Mouse (Mus musculus): ENCODE data around the gene Ddit4. TPM values are rescaled to one million over a fixed set of nuclear protein-coding genes. Genes with fewer than 3 reads are reported as not detected.

The Ddit4 gene
- total RNA-seq, 2 experiments from 2014 or later: 8.1 to 202 TPM

DNA sequence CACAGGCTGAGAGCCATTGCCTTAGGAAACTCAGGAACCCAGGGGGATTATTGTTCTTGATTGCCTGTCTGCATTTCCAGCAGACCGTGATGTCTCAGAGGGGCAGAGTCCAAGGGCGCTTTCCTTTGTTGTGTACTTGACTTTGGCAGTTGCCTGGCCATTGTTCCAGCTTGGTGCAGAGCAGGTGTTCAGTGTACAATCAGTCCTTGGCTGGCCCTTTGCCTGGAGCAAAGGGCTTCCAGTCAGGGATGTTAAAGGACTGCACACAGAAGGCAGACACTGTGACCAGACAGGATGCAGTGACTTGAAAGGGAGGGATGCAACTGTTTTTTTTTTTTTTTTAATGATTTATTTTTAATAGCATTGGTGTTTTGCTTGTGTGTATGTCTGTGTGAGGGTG lies 20.9 kb upstream of the Ddit4 start:
- DNase-seq (ENCODE audit: low spot score): no peak

DNA sequence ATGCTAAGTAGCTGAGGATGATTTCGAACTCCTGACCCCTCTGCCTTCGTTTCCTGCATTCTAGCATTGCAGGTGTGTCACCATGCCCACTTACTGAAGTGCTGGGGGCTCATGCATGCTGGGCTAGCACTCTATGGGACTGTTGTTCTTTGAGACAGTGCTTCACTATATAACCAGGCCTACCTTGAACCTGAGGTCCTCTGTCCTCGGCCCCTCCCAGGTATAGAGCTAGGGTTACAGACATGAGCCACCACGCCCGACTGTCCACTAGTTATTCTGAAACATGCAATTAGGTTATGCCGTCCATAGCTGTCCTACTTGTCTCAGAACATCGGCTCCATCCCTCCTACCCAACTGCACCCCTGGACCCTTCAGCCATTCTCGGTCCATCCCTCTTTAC lies 20.2 kb upstream of the Ddit4 start:
- no peak for DNase-seq (ENCODE audit: low spot score)

DNA sequence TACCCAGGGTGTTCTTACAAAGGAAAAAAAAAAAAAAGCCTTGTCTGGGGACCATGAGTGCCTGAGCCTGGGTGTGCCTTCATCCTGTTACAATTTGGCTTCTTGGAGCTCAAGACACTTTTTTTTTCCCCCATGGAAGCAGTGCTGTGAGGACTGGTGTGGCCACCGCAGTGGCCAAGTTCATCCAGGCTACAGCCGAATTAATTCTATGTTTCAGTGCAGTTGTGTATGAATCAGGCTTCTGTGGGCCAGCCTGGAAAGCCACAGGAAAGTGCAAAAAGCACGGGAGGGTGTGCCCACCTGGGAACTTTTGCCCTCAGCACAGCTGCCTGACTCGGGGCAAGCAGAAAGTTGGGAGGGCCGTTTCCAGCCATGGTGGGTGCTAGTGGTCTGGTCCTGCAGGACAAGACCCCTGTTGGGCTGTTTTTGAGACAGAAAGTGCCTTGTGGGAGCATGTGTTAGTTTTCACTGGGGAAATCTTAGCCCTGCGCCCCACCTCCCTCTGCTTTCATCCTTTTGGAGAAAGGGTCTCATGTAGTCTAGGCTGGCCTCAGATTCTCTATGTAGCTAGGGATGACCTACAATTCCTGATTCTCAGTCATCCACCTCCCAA lies 18.9 kb upstream of the Ddit4 start:
- peak; percentile 62 for DNase-seq (ENCODE audit: low spot score)

DNA sequence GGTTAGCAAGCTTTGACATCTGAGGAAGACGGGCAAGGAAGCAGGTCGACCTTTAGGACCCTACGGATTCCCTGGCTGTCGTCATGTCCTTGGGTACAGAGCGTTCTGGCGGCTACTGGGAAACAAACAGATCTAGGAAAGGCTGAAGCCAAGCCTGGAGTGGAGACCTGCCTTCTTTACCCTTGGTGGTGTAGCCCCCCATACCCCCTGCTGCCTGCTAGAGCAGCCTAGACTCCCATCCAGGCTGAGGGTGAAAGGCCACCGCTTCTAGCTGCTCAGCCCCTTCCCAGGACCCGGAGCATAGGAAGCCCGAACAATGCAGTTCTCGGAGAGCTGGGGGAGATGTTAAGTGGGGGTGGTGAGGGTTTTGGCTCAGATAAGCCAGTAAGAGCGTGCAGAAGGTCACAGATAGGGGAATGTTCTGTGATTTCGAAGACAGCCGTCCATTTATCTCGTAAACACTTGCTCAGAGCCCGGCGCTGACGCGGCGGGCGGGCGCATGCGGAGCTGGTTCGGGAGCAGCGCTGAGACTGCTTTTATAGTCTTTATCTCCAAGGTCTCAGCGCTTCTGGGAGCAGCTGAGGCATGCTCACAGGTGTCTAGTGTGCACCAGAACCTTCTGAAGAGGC lies 18.3 kb upstream of the Ddit4 start:
- DNase-seq (ENCODE audit: low spot score): peak; percentile 92

DNA sequence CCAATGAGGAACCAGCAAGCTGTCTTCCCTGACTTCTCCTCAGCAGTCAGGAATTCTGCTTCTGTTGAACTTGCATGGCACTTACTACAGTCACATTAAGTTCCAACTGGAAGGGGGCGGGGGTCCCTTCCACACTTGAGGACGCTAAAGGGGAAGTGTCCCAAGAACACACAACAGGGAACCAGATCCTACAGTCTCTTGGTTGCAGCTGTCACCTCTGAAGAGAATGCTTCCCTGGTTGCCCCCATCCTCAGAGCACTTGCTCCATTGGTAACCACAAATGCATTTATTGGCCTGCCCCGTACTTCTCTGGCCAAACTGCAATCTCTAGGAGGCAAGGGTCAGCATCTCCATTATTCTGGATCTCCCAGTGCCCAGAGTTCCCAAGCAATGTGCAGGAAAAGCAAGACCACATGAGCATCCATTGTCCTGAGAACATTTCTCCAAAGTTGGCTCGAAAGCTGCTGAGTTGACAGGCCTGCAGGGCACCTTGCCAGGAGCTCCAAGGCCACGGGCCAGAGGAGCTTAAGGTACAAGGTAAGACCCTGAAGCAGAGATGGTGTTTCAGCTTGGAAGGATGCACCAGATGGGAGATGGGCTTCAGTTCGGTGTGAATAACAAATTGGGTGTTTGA lies 15.8 kb upstream of the Ddit4 start:
- DNase-seq (ENCODE audit: low spot score): no peak

DNA sequence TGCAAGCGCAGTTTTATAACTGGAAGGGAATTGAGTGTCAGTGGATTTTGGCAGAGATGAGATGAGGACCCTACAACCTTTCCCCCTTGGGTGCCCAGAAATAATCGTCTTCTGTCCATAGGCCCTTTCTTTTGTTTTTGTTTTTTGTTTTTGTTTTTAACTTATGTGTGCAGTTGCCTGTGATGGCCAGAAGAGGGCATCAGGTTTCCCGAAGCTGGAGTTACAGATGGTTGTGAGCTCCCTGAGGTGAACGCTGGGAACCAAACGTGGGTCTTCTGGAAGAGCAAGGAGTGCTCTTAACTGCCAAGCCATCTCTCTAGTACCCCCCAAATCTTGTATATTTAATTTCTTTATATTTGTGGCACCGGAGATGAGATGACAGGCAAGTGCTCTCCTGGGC lies 15.1 kb upstream of the Ddit4 start:
- DNase-seq (ENCODE audit: low spot score): no peak

DNA sequence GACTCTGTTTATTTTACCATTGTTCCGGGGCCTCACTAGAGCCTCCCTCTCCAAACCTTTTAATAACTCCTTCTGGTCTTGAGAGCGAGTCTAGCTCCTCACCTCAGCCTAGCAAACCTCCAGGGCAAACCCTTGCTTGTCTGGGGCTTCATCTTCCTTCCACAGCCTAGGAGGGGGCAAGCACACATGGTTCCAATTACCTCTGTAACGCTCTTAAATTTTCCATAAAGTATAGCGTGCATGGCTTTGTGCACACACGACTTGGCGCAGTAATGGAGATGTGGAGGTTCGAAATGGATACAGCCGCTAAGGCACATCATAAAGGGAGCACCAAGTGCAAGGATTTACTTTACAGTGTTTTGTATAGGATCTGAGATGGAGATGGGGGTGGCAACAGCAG lies 14.2 kb upstream of the Ddit4 start:
- DNase-seq (ENCODE audit: low spot score): no peak

DNA sequence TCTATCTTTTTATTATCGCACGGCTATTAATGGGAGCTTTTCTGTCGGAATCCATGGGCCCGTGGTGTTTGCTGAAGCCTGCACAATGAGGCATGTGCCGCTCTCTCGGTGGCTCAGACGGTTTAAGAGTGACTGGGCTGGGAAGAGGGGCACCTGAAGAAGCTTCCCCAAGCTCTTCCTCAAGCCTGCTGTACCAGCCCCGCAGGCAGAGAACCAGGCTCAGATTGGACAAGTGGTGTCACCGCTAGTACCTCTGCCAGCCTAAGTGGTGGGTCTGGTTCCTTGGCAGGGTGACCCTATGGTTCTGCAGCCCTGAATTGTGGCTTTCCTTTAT lies 13.7 kb upstream of the Ddit4 start:
- DNase-seq (ENCODE audit: low spot score): no peak

DNA sequence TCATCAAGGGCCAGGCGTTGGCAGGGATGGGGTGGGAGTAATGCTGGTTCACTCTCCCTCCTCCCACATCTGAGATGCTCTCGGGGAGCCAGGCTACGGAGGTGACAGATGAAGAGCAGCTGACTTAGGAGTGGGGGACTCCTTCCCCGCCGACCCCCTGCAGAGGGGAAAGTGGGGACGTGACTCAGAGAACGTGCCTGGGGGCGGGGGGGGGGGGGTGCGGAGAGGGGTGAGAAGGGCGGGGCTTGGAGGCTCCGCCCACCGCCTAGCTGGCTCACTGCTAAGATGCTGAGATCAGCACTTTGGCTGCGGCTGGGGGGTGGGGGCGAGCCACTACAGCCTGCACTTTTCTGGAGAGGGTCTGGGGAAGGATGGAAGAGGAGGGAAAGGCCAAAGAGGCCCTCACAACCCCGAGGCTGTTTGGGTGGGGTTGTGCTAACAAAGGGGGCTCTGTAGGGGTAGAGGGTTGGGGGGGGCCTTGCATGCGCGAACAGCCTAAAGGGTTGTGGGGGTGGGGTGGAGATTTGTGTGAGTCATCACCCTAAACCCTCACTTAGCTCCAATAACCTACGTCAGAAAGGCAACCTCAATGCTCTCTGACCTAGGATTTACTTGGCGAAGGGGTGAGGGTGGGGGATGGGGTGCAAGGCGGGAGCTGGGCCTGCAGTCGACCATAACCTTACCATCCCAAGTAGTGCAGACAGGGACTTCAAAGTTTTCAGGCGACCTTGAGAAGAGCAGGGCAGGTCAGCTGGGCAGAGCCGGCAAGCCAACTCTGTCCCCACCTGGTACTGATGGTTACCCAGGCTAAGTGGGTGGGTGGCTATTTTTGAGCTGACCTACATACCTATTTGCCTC lies 13.1 kb upstream of the Ddit4 start:
- no peak for DNase-seq (ENCODE audit: low spot score)

DNA sequence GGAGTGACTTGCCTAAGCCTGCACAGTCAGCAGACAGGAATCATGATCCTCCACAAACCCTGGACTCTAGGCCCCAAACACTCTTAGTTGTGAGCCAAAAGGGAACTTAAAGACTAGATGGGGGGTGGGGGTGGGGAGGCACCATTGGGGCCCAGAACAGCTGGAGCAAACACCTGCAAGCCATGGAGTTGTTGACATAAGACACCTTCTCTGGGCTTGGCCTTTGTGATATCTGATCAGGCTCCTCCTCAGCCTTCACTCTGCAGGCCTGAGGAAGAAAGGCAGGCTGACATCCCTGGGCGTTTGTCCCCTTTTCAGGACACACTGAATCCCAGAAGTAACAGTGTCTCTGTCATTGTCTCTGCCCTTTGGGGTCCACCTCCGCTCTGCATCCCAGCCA lies 12.0 kb upstream of the Ddit4 start:
- no peak for DNase-seq (ENCODE audit: low spot score)

DNA sequence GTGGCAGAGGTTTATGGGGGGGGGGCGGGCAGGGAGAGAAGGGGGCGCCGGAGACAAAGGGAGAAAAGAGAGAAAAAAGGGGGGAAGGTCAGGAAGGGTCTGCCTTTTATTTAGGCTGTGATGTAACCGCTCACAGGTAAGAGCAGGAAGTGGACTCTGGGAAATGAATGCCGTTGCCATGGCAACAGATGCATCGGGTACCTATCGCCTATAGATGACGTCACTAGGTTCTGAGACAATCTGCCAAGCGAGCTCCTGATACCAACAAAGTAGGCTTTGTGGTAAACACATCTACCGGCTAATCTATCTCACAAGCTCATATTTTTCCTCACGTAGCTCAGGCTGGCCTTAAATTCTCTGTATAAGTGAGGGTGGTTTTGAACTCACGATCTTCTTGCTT lies 7.9 kb upstream of the Ddit4 start:
- DNase-seq (ENCODE audit: low spot score): no peak

DNA sequence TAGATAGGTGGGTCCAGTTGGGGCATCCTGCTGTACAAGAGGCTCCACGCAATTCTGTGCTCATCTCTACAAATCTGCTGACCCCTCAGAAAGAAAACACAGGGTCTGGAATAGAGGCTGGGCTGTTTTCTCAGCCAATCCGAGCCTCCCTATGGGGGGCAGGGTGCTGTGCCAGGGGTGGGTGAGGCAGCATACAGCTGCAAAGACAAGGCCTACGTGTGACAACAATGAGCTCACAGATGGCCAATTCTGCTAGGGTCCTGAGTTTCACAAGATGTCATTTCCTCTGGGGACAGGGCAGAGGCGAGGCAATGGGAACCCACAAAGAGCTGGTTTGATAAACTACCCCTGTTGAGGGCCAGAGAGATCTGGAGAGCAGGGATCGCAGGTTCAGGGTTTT lies 6.8 kb upstream of the Ddit4 start:
- DNase-seq (ENCODE audit: low spot score): no peak

DNA sequence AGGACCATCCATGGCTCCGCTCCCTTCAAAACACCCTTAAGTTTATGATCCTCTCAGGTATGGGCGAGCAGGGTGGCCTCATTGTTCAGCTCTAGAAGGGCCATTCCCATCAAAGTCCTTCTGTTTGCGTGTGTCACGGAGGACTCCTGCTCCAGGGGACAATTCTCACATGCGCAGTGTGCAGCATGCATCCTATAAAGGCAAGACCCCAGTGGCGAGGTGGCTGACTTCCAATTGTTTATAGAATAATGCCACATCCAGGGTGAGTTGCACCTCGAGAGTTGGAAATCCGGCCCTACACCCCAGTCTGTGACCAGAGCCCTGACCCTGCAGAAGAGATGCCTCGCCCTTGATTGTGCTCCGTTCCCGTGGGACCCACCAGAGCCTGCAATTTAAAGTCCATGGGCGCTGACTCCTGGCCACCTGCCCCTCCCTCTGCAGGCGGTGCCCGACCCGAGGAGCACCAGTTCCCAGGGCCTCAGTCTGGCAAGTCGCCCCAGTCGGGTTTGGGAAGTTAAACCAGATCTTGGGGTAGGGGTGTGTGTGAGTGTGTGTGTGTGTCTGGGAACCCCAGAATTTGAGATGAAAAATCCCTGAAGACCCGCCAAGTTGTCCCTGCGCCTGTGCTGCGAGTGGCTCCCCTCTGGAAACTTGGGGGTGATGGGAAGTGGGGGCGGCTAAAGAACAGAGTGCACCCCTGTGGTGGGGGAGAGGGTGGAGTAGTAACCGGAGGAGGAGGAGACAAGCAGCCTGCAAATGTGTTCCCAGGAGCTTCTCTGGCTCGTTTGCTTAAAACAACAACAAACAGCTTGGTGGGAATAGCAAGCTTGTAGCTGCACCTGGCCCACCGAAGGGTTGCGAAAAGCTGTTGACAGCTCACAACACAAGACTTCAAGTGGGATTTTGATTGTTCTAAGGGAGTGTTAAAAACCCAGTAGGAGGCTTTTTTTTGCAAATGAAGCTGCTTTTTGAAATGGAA lies 5.8 kb upstream of the Ddit4 start:
- no peak for DNase-seq (ENCODE audit: low spot score)

DNA sequence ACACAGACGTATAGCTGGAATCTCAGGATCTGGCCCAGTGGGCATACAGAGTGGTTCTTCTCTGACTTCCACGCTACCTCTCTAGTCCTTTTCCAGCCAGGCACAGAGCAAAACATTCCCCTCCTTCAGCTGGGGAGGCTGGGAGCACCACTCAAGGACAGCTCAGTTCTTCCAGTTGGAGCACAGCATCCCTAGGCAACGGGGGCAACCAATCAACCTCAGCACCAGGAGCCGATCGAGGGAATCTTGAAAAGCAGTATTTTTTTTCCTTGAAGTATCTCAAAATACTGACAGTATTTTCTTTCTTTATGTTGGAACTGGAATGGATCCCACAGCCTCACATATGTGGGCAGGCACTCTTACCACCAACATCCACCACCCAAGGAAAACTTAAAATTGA lies 5.0 kb upstream of the Ddit4 start:
- no peak for DNase-seq (ENCODE audit: low spot score)

DNA sequence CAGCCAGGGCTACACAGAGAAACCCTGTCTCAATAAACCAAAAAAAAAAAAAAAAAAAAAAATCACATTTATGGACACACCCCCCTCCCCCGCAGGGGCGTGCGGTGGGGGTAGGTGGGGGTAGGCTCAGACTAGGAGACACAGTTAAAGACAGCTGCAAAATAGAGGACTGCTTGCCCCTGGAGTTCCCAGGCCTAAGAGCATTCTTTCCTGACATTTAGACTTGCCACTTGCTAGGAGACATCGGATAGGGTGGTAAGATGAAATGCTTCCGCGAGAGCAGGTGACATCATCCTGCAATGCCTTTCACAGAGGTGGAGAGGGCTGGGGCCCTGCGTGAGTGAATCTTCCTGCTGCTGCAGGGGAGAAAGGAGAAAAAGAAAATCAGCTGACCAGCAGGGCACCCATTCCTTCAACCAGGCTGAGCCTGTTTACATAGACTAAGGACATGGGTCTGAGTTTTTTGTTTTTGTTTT lies 2.0 kb upstream of the Ddit4 start:
- DNase-seq (ENCODE audit: low spot score): no peak

DNA sequence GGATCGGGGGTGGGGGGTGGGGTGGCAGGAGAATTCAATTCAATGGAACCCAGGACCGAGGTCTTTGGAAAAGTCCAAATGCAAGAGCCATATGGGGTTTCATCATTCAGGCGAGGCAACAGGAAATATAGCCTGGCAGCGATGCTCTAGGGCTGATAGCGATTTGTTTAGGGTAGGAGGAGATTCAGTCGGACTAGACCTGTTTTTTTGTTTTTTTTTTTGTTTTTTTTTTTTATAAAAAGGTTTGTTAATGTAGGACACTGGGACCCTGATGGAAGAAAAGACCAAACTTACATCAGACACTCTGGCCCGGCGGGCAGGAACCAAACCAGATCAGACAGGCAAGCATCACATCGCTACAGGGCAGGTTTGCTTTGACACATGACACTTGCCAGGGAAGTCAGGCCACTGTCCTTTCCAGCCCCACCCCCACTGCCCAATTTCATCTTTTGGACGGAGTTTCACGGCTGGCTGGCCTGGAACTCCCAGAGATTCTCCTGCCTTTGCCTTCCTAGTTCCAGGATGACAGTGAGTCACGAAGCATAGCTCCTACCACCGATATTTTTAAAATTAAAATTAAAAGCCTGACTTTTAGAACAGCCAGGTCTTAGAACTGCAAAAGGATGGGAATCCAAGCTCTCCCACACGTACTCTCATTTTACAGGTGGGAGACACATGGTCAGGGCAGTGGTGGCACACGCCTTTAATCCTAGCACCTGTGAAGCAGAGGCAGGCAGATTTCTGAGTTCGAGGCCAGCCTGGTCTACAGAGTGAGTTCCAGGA lies 1.3 kb upstream of the Ddit4 start:
- no peak for DNase-seq (ENCODE audit: low spot score)

DNA sequence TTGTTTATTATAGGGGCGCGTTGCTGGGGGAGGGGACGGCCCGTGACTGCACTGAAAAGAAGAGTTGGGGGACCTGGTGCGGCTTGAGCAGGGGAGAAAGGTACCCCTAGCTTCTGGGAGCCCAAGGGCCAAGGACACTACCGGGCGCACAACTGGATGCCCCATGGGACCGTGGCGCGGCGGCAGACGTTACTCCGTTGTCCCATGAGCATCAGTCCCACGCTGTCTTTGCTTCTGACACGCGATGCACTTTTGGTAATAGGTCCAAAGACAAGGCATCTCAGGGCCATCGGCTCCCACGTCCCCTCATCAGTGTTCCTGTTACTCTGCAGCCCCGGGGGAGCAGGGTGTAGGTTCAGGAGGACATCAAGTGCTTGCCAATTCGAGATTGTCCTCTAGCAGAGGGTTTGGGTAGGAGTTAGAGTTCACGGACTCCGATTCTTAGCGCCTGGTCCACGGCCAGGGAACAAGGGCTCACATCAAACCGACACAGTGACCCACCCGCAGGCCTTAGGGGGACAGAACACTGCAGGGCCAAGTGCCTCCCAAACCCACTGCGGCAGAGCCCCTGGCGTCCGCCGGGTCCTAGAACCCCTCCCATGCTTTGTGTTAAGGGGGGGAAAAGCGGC lies 632 bp upstream of the Ddit4 start:
- peak; percentile 75 for DNase-seq (ENCODE audit: low spot score)

DNA sequence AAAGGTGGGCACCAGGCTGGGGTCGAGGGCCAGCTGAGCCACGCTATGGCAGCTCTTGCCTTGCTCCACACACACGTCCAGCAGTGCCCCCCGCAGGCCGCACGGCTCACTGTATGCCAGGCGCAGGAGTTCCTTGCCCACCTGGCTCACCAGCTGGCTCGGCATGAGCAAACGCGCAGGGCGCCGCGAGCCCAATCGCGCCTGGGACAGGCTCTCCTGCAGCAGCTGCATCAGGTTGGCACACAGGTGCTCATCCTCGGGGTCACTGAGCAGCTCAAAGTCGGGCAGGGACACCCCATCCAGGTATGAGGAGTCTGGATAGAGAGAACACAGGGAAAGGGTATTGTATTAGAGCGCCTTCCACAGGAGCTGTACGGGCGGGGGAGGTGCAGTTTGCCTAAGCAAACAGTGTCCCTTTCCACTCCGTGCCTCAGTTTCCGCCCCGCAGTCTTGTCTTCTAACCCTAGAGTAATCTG lies 880 bp downstream of the Ddit4 start:
- DNase-seq (ENCODE audit: low spot score): peak; percentile 83

DNA sequence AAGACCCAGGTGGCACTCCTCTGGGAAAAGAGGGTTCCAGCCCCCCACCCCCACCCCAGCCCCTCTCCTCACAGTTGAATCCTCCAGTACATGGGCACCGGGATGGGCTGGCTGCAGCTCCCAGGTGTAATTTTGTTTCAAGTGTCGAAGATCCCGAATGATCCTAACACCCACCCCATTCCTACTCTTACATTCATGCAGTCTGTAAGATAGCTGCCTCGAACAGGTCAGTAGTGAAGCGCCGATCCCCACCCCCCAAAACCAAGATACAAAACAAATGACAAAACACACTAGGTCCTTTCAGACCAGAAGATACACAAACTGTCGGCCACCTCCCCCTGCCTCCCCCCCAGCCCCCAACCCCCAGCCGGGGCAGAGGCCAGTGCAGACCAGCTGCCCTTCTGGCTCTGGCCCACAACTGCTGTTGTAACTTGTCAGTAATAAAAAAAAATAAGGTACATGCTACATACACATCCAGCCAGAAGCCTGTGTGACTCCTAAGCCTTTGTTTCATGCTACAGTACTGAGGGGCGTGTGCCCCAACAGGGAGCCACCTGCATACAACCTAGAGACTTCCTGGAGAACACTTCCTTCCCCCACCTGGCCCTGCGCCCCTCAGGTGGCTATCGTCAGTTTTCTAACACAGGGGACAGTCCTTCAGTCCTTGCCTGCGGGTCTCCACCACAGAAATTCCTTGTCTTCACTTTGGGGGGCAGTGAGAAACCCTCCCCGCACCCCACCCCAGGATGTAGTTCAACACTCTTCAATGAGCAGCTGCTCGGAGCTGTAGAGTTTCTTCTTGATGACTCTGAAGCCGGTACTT lies 1.6 kb downstream of the Ddit4 start:
- no peak for DNase-seq (ENCODE audit: low spot score)
